Mouse (Mus musculus) megakaryocyte, embryonic 14.5 days (primary cell): ENCODE measurements around the gene Tac4.

ENCODE experiments used
- FLI1 ChIP-seq: IDR thresholded peaks from 2 replicates; pipeline ENCODE4 v1.6.1; 2012; ENCODE audit warnings: low read length, inconsistent platforms, mixed read lengths
- GATA1 ChIP-seq: IDR thresholded peaks from 3 replicates; pipeline ENCODE4 v1.6.1; 2012; ENCODE audit warnings: mixed read lengths, low read length, inconsistent platforms, borderline replicate concordance

- TF ChIP-seq GATA1 (no peak), FLI1 (no peak)
These were observed 42.2 kb upstream of the Tac4 start for GRCm38 (mm10) chr11:95219111-95219510.
